Mouse (Mus musculus) kidney, adult 2 months (tissue): ENCODE results near the gene Arl3. TPM values are rescaled to one million over a fixed set of nuclear protein-coding genes. Genes with fewer than 3 reads are reported as not detected.

Experiments
- DNase-seq: peaks from one replicate; pipeline ENCODE4 v3.0.0; 2021
- H3K27ac ChIP-seq: fragments of 200-500 bp; 2 replicates; pipeline ENCODE4 v1.5.1; 2012; ENCODE audit warnings: low read depth, low read length, control low read depth, inconsistent platforms; ENCODE audit not compliant: insufficient read depth
- H3K27me3 ChIP-seq: fragments of 200-500 bp; replicated peaks from 2 replicates; pipeline ENCODE4 v1.6.1; 2012; ENCODE audit warnings: mild to moderate bottlenecking, moderate library complexity, low read length, inconsistent platforms; ENCODE audit not compliant: control insufficient read depth, insufficient read depth
- H3K36me3 ChIP-seq: fragments of 200-500 bp; 2 replicates; pipeline ENCODE4 v1.6.1; 2012; ENCODE audit warnings: mild to moderate bottlenecking, moderate library complexity, low read length, inconsistent platforms; ENCODE audit not compliant: control insufficient read depth, insufficient read depth
- H3K4me1 ChIP-seq: fragments of 200-500 bp; 2 replicates; pipeline ENCODE4 v1.6.1; 2011; ENCODE audit warnings: low read length; ENCODE audit not compliant: control insufficient read depth, insufficient read depth
- H3K4me3 ChIP-seq: fragments of 200-500 bp; 2 replicates; pipeline ENCODE4 v1.5.1; 2011; ENCODE audit warnings: mild to moderate bottlenecking, low read depth, low read length, control low read depth; ENCODE audit not compliant: insufficient read depth
- CTCF ChIP-seq: fragments of 200-500 bp; conservative IDR thresholded peaks from 2 replicates; pipeline ENCODE4 v1.5.1; 2011; ENCODE audit warnings: low read depth, mild to moderate bottlenecking, control low read depth, low read length, moderate library complexity, mixed read lengths; ENCODE audit not compliant: insufficient read depth, insufficient read length
- POLR2A ChIP-seq: fragments of 200-500 bp; IDR thresholded peaks from one replicate; pipeline ENCODE4 v1.6.1; 2011; ENCODE audit warnings: low read depth, low read length, control low read depth
- WGBS: fragments of 180-500 bp; shearing (Covaris S2); methylation state at CpG from one replicate; pipeline ENCODE4 v1.1.7; 2018; 5-methylcytosine and 5-hydroxymethylcytosine counted together
- polyA plus RNA-seq: library from polyadenylated mRNA; depleted of rRNA; stranded (reverse); fragments of >200 nt; gene quantifications from 2 replicates; pipeline ENCODE4 v1.2.3, GENCODE M21; 2012

Arl3 gene
- polyA plus RNA-seq, 1 experiment = 62.8 TPM

DNA sequence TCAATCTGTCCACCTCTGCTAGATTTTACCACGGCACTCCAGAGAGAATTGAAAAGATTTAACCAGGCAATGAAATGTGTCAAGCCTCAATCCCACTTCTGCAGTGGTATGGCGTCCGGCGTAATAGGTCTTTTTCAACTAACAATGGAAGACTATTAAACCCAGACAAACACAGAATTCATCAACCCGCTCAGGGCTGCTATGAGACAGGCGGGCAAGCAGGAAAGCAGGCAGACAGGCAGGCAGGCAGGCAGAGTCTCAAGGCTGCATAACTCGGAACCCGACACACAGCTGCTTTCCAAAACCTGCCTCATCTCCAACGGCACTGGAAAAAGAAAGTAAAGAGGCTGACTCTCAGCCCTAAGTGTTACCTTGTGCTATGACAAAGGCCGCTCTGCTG is 24.9 kb downstream of the Arl3 start:
- Histone ChIP-seq H3K27ac (no peak overlapping the region), H3K27me3 (no peaks in the 10 kb centered on the region), H3K36me3 (no peaks in the 10 kb centered on the region; the same call in 1 of the 2 replicates), H3K4me1 (no peaks in the 10 kb centered on the region), H3K4me3 (no peak overlapping the region)
- WGBS = 83% methylated on average over 10 of the region's 10 CpGs
- DNase-seq = no peak
- TF ChIP-seq CTCF (no peak), POLR2A (no peak)

DNA sequence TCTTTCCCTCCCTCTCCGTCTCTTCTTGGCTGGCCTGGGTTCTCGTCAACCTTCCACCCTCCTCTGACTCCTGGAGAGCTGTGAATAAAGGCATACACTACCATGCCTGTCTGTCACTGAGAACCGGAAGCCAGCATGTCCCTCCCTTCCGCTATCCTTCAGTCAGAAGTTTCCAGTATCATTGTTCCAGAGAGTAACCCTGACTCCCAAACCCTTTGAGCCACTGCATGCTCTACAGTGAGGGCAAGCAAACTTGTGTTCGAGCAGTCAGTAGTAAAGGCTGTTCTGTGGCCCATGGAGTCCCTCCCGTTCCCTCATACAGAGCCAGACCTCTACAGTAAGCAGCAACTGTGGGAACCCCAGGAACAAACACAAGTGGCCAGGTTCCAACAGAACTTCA is 25.4 kb downstream of the Arl3 start:
- Histone ChIP-seq H3K4me3 (no peak overlapping the region), H3K36me3 (no peaks in the 10 kb centered on the region; the same call in 1 of the 2 replicates)
- 79% methylated on average over 6 of the region's 6 CpGs for WGBS

DNA sequence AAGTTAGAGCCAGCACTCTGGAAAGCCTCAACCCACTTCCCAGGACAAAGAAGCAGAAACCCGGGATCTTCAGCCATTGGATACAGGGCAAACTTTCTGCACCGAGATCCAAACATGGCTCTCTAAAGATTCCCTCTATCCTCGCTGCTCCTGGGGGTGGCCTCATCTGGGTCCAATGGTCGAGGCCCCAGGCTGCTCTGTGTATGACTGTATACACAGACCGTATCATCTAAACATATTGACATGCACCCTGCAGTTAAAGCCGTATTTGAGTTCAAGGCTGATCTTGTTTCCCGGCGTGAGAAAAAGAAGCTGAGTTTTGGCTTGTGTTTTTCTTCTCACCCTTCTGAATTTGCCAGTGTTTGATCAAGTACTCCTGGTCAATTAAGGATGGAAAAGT is 30.2 kb downstream of the Arl3 start:
- TF ChIP-seq CTCF (no peak), POLR2A (no peak)
- Histone ChIP-seq H3K36me3 (peaks cover 5% of the 10 kb centered on the region), H3K4me1 (no peaks in the 10 kb centered on the region), H3K27me3 (no peaks in the 10 kb centered on the region), H3K27ac (no peak overlapping the region), H3K4me3 (no peak overlapping the region)
- no peak for DNase-seq
- WGBS = 91% methylated on average over 8 of the region's 8 CpGs

More for the DNA sequence above, 25.4 kb downstream of the Arl3 start:
- Histone ChIP-seq H3K27me3 (no peaks in the 10 kb centered on the region), H3K4me1 (no peaks in the 10 kb centered on the region), H3K27ac (no peak overlapping the region)
- no peak for TF ChIP-seq POLR2A
- no peak for TF ChIP-seq CTCF
- no peak for DNase-seq

GRCm38 (mm10) chr19:46538213-46538612 is 34.8 kb downstream of the Arl3 start:
- no peak for DNase-seq
- Histone ChIP-seq H3K27ac (no peak overlapping the region), H3K4me1 (no peaks in the 10 kb centered on the region), H3K36me3 (peaks cover 5% of the 10 kb centered on the region), H3K27me3 (no peaks in the 10 kb centered on the region), H3K4me3 (no peak overlapping the region)
- TF ChIP-seq CTCF = peak; percentile 63
- TF ChIP-seq POLR2A = no peak
- WGBS = 73% methylated on average over 6 of the region's 6 CpGs

DNA sequence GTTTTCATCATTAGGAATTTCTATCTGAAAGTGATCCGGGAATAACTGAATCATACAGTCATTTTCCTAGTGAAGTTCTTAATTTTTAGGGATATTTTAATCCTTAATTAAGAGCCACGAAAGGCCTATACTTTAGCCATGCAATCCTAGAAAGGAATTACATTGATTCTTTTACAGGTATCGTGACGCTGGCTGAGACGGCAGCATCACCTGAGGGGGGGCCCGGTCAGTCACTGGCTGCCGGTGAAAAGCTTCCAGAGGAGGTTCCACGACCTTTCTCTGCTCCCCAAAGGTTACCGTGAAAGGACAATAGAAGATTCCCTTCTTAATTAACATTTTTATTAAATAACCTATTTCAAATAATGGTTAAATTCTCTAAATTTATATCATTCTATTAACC is 35.6 kb downstream of the Arl3 start:
- WGBS = 92% methylated on average over 9 of the region's 9 CpGs
- peaks cover 2% of the 10 kb centered on the region; the same call in 1 of the 2 replicates for H3K4me1 ChIP-seq
- TF ChIP-seq POLR2A = no peak
- no peak for TF ChIP-seq CTCF
- no peak overlapping the region for H3K4me3 ChIP-seq
- peaks cover 5% of the 10 kb centered on the region for H3K36me3 ChIP-seq
- H3K27ac ChIP-seq = no peak overlapping the region
- DNase-seq = no peak
- no peaks in the 10 kb centered on the region for H3K27me3 ChIP-seq

DNA sequence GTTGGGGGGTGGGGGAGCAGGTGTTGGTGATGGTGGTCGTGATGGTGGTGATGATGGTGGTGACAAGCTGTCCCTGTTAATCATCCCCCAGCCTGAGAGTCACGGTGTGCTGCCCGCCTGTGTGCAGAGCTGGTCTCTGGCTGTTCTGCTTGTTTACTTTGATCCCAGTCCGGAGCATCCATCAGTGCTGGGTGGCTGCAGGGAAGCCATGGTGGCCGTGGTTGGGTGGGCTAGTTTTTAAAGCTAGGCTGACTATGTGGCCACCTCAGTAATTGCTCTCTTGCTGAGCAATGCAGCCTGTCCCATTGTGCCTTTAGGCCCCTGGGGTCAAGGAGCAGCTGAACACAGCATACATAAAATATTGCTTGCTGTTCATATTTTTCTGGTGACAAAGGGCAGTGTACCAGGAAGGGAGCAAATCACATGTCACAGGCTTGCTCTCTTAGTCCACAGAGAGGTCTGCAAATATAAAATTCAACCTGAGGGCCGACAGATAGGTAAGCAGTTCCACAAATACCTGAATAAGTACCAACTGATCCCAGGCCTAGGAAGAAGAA is 38.4 kb downstream of the Arl3 start:
- H3K4me3 ChIP-seq = no peak overlapping the region
- 51% methylated on average over 6 of the region's 6 CpGs for WGBS
- no peak for TF ChIP-seq CTCF
- no peak for TF ChIP-seq POLR2A
- no peaks in the 10 kb centered on the region for H3K27me3 ChIP-seq
- no peaks in the 10 kb centered on the region for H3K36me3 ChIP-seq
- H3K27ac ChIP-seq = no peak overlapping the region
- no peak for DNase-seq
- peaks cover 27% of the 10 kb centered on the region for H3K4me1 ChIP-seq

- 88% methylated on average over 5 of the region's 5 CpGs for WGBS
- no peak for DNase-seq
- Histone ChIP-seq H3K27ac (no peak overlapping the region), H3K4me3 (no peak overlapping the region), H3K27me3 (no peaks in the 10 kb centered on the region), H3K36me3 (no peaks in the 10 kb centered on the region), H3K4me1 (peaks cover 33% of the 10 kb centered on the region)
- TF ChIP-seq CTCF (no peak), POLR2A (no peak)
These were observed 39.5 kb downstream of the Arl3 start for GRCm38 (mm10) chr19:46533525-46533924.
